Mouse (Mus musculus) forebrain, embryonic 16.5 days (tissue): ENCODE measurements at regions not wholly inside any gene's neighbourhood (a gene's known extent, or its start where the extent isn't known, plus 50 kb on each side); places are given as distances from the start of the nearest gene placed in this dataset.

ENCODE experiments used
- ATAC-seq: fragments of 200-750 bp; cut with Nextera tagmentation; 2 replicates; pipeline ENCODE4 v1.8.0; 2017; ENCODE audit warnings: mild to moderate bottlenecking, moderate library complexity
- H3K27ac ChIP-seq: fragments of 300-500 bp; sonication (generic); 2 replicates; pipeline ENCODE4 v1.5.1; 2014; ENCODE audit warnings: low read length, control low read depth
- H3K27me3 ChIP-seq: fragments of 300-500 bp; sonication (generic); replicated peaks from 2 replicates; pipeline ENCODE4 v1.6.1; 2014; ENCODE audit warnings: low read length; ENCODE audit not compliant: control insufficient read depth, insufficient read depth
- H3K36me3 ChIP-seq: fragments of 300-500 bp; sonication (generic); 2 replicates; pipeline ENCODE4 v1.6.1; 2014; ENCODE audit not compliant: control insufficient read depth, insufficient read depth
- H3K4me1 ChIP-seq: fragments of 300-500 bp; sonication (generic); replicated peaks from 2 replicates; pipeline ENCODE4 v1.6.1; 2014; ENCODE audit warnings: low read length; ENCODE audit not compliant: control insufficient read depth, insufficient read depth
- H3K4me2 ChIP-seq: fragments of 300-500 bp; sonication (generic); 2 replicates; pipeline ENCODE4 v1.6.1; 2014; ENCODE audit warnings: mild to moderate bottlenecking, low read length, control low read depth
- H3K4me3 ChIP-seq: fragments of 300-500 bp; sonication (generic); replicated peaks from 2 replicates; pipeline ENCODE4 v1.5.1; 2014; ENCODE audit warnings: mild to moderate bottlenecking, low read length, control low read depth
- H3K9ac ChIP-seq: fragments of 300-500 bp; sonication (generic); replicated peaks from 2 replicates; pipeline ENCODE4 v1.6.1; 2014; ENCODE audit warnings: low read depth, low read length, control low read depth
- H3K9me3 ChIP-seq: fragments of 300-500 bp; sonication (generic); 2 replicates; pipeline ENCODE4 v1.6.1; 2016; ENCODE audit warnings: low read length; ENCODE audit not compliant: control insufficient read depth
- WGBS: fragments of 180-500 bp; shearing (Covaris S2); extraction: QIAGEN DNeasy Blood & Tissue Kit; methylation state at CpG from one replicate; pipeline ENCODE4 v1.1.7; 2014; 5-methylcytosine and 5-hydroxymethylcytosine counted together

GRCm38 (mm10) chr3:149164804-149165203 is 174.4 kb upstream of the Adgrl2 start:
- 86% methylated on average over 4 of the region's 4 CpGs for WGBS

GRCm38 (mm10) chr3:149163591-149163990 is 173.2 kb upstream of the Adgrl2 start:
- H3K27ac ChIP-seq, result no peak overlapping the region
- H3K9ac ChIP-seq, result no peak overlapping the region
- WGBS, result 87% methylated on average over 6 of the region's 6 CpGs
- H3K36me3 ChIP-seq, result no peaks in the 10 kb centered on the region
- no peaks in the 10 kb centered on the region for H3K9me3 ChIP-seq
- no peaks in the 10 kb centered on the region for H3K27me3 ChIP-seq
- H3K4me2 ChIP-seq, result no peak overlapping the region
- H3K4me3 ChIP-seq, result no peak overlapping the region
- H3K4me1 ChIP-seq, result no peaks in the 10 kb centered on the region
- ATAC-seq, result no peak

More at GRCm38 (mm10) chr3:149164804-149165203, 174.4 kb upstream of the Adgrl2 start:
- no peak overlapping the region for H3K4me2 ChIP-seq
- no peaks in the 10 kb centered on the region for H3K27me3 ChIP-seq
- no peaks in the 10 kb centered on the region for H3K36me3 ChIP-seq
- H3K27ac ChIP-seq, result no peak overlapping the region
- H3K4me1 ChIP-seq, result no peaks in the 10 kb centered on the region
- no peak for ATAC-seq
- H3K9ac ChIP-seq, result no peak overlapping the region
- no peaks in the 10 kb centered on the region for H3K9me3 ChIP-seq
- H3K4me3 ChIP-seq, result no peak overlapping the region

- H3K4me3 ChIP-seq, result no peak overlapping the region
- no peak overlapping the region for H3K9ac ChIP-seq
- no peaks in the 10 kb centered on the region for H3K4me1 ChIP-seq
- H3K36me3 ChIP-seq, result no peaks in the 10 kb centered on the region
- no peak overlapping the region for H3K4me2 ChIP-seq
- no peak for ATAC-seq
- no peak overlapping the region for H3K27ac ChIP-seq
- WGBS, result 93% methylated on average over 11 of the region's 11 CpGs
- H3K27me3 ChIP-seq, result no peaks in the 10 kb centered on the region
- H3K9me3 ChIP-seq, result no peaks in the 10 kb centered on the region
Observed at GRCm38 (mm10) chr3:149160833-149161232, 170.5 kb upstream of the Adgrl2 start.

- no peaks in the 10 kb centered on the region for H3K36me3 ChIP-seq
- no peak overlapping the region for H3K4me2 ChIP-seq
- no peaks in the 10 kb centered on the region for H3K9me3 ChIP-seq
- H3K4me1 ChIP-seq, result no peaks in the 10 kb centered on the region
- no peak overlapping the region for H3K9ac ChIP-seq
- H3K27me3 ChIP-seq, result no peaks in the 10 kb centered on the region
- H3K27ac ChIP-seq, result no peak overlapping the region
- 81% methylated on average over 8 of the region's 8 CpGs for WGBS
- H3K4me3 ChIP-seq, result no peak overlapping the region
- ATAC-seq, result no peak
Observed at GRCm38 (mm10) chr3:149157381-149157780, 167.0 kb upstream of the Adgrl2 start.

GRCm38 (mm10) chr3:149152312-149152711 is 162.0 kb upstream of the Adgrl2 start:
- H3K27me3 ChIP-seq, result no peaks in the 10 kb centered on the region
- no peak for ATAC-seq
- no peaks in the 10 kb centered on the region for H3K4me1 ChIP-seq
- H3K9me3 ChIP-seq, result no peaks in the 10 kb centered on the region
- no peak overlapping the region for H3K27ac ChIP-seq
- no peaks in the 10 kb centered on the region for H3K36me3 ChIP-seq
- WGBS, result 85% methylated on average over 4 of the region's 4 CpGs
- H3K4me3 ChIP-seq, result no peak overlapping the region
- no peak overlapping the region for H3K4me2 ChIP-seq
- H3K9ac ChIP-seq, result no peak overlapping the region

GRCm38 (mm10) chr3:149150796-149151195 is 160.4 kb upstream of the Adgrl2 start:
- no peak overlapping the region for H3K9ac ChIP-seq
- no peaks in the 10 kb centered on the region for H3K36me3 ChIP-seq
- no peaks in the 10 kb centered on the region for H3K27me3 ChIP-seq
- H3K27ac ChIP-seq, result no peak overlapping the region
- WGBS, result 94% methylated on average over 3 of the region's 3 CpGs
- ATAC-seq, result no peak
- H3K4me1 ChIP-seq, result no peaks in the 10 kb centered on the region
- no peaks in the 10 kb centered on the region for H3K9me3 ChIP-seq
- H3K4me3 ChIP-seq, result no peak overlapping the region
- H3K4me2 ChIP-seq, result no peak overlapping the region

- Histone ChIP-seq H3K9me3 (no peaks in the 10 kb centered on the region), H3K9ac (no peak overlapping the region), H3K4me2 (no peak overlapping the region), H3K36me3 (no peaks in the 10 kb centered on the region), H3K27ac (no peak overlapping the region), H3K4me3 (no peak overlapping the region), H3K27me3 (no peaks in the 10 kb centered on the region), H3K4me1 (no peaks in the 10 kb centered on the region)
- WGBS, result 88% methylated on average over 8 of the region's 8 CpGs
- ATAC-seq, result no peak
Observed at GRCm38 (mm10) chr3:149148608-149149007, 158.3 kb upstream of the Adgrl2 start.

GRCm38 (mm10) chr3:149147916-149148315 is 157.6 kb upstream of the Adgrl2 start:
- Histone ChIP-seq H3K36me3 (no peaks in the 10 kb centered on the region), H3K4me2 (no peak overlapping the region), H3K4me3 (no peak overlapping the region), H3K4me1 (no peaks in the 10 kb centered on the region), H3K9ac (no peak overlapping the region), H3K9me3 (no peaks in the 10 kb centered on the region), H3K27ac (no peak overlapping the region), H3K27me3 (no peaks in the 10 kb centered on the region)
- ATAC-seq, result no peak
- 92% methylated on average over 6 of the region's 6 CpGs for WGBS

- H3K36me3 ChIP-seq, result no peaks in the 10 kb centered on the region
- no peak overlapping the region for H3K4me3 ChIP-seq
- no peak overlapping the region for H3K27ac ChIP-seq
- no peak for ATAC-seq
- H3K9me3 ChIP-seq, result no peaks in the 10 kb centered on the region
- H3K4me1 ChIP-seq, result no peaks in the 10 kb centered on the region
- H3K27me3 ChIP-seq, result no peaks in the 10 kb centered on the region
- H3K4me2 ChIP-seq, result no peak overlapping the region
- H3K9ac ChIP-seq, result no peak overlapping the region
- 48% methylated on average over 9 of the region's 9 CpGs for WGBS
Observed at GRCm38 (mm10) chr3:149146673-149147072, 156.3 kb upstream of the Adgrl2 start.

- ATAC-seq, result no peak
- Histone ChIP-seq H3K9ac (no peak overlapping the region), H3K27ac (no peak overlapping the region), H3K36me3 (no peaks in the 10 kb centered on the region), H3K4me3 (no peak overlapping the region), H3K9me3 (no peaks in the 10 kb centered on the region), H3K4me1 (no peaks in the 10 kb centered on the region), H3K27me3 (no peaks in the 10 kb centered on the region), H3K4me2 (no peak overlapping the region)
- WGBS, result 88% methylated on average over 3 of the region's 3 CpGs
Observed at GRCm38 (mm10) chr3:149140461-149140860, 150.1 kb upstream of the Adgrl2 start.
